Mouse (Mus musculus) liver, adult 2 months (tissue): Measurements from ENCODE around the gene Map1lc3a.

Experiments
- CTCF ChIP-seq: fragments of 200-500 bp; IDR thresholded peaks from 2 replicates; pipeline ENCODE4 v1.5.1; 2011; ENCODE audit warnings: low read depth, low read length, control low read depth
- POLR2A ChIP-seq: fragments of 200-500 bp; IDR thresholded peaks from 2 replicates; pipeline ENCODE4 v1.6.1; 2011; ENCODE audit warnings: low read length, control low read depth; ENCODE audit not compliant: insufficient read depth; ENCODE audit errors: extremely low read depth

GRCm38 (mm10) chr2:155284647-155285046, 8.6 kb downstream of the Map1lc3a start:
- no peak for TF ChIP-seq CTCF
- TF ChIP-seq POLR2A, result no peak
